Mouse (Mus musculus) thymus, postnatal 25 days (tissue): ENCODE results near the gene Bcl11b.

ENCODE experiments used
- DNase-seq: peaks from one replicate; pipeline ENCODE4 v3.0.0; 2022

The Bcl11b gene

DNA sequence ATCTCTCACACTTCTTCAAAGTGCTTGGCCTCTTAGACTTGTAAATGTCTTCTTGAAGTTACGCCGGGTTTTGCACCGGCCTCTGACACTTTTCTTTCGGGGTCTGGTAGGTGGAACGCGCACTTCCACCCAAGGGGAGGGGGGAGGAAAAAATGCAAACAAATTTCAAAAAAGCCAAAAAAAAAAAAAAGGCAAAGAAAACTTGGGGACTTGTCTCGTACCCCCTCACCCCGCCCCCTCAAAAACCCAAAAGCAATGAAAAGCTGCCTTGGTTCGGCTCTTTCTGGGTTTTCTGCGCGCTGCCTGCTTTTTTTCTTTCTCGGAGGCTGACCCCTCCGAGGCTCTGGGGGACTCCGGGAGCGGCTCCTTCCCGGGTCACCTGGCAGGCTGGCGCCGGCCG, at the start of gene Bcl11b:
Gene Bcl11b (minus strand): TSS at position 120 of the 400 bp plus-strand sequence.
- peak; percentile 57 for DNase-seq

DNA sequence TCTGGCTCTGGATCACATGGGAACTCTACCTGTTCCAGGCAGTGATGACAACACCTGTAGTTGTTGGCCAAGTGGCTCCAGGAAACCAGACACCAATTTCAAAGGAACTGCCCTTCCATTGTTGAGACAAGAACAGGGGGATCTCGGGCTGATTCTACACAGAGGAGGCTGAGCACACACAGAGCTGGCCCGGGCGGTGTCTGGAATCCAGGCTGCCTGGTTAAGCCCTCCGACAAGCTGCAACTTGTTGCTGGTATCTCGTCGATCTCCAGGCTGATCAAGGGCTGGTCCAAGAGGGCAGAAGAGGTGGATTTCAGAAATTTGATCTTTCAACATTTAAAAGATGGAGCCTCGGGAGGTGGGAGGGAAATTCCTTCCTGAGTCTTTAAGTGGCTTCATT, 47.6 kb upstream of the Bcl11b start:
- DNase-seq: no peak

DNA sequence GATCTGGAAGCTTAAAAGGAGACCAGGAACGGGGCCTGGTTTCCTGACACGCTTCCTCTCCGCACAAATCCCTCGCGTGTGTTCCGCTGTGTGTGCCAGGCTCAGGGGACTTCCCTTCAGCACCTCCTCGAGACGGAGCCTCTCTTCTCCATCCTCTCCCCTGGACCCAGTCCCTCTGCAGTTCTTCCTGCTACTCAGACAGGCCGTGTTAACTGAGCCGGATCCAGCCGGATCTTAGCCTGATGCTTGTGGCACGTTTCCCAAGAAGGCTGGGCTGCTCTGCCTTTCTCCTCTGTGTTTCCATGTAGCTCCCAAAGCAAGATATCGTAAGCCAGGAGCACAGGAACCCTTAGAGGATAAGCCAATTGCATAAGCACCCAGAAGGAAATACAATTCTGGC, 46.2 kb upstream of the Bcl11b start:
- DNase-seq: no peak

DNA sequence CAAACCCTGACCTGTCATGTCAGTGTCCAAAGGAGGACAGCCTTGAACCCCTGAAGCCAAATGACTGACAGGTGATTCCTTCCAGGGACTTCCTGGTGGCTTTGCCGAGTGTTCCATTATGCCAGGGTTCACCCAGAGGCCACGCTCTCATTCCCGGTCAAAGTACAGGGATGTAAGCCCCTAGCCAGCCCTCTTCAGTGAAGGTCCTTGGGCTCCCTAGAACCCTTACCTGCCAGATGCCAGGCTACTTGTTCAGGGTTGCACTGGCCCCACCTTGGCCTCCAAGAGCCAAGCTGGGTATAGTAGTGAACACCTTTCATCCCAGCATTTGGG, 38.8 kb upstream of the Bcl11b start:
- DNase-seq: no peak

DNA sequence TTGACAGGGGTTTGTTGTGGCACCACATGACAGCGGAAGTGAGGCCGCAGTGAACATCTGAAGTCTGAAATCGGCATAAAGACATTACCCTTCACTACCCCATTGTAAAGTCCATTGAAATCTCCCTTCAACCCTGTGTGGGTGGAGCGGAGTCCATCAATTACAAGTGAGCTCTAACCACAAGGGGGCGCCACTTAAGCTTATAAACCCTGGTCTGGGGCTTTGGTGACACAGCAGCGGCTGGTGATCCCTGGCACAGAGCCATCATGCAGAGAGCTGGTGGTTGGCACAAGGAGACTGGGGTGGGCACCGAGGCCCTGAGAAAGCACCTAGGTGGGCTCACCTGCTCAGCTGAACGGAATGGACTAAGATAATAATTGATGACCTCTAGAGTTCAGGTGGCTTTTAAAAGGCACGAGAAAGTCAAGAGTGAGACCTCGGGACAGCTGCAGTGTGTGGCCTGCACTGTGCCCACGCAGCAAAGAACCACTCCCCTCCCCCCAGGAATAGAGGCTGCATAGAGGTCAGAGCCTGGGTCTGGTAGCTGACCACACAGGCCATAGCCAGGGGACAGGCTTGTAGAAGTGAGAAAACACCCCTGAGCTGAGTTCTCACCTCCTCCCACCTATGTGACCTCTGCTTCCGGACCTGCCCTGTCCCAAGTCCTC, 38.3 kb upstream of the Bcl11b start:
- DNase-seq: peak; percentile 67

DNA sequence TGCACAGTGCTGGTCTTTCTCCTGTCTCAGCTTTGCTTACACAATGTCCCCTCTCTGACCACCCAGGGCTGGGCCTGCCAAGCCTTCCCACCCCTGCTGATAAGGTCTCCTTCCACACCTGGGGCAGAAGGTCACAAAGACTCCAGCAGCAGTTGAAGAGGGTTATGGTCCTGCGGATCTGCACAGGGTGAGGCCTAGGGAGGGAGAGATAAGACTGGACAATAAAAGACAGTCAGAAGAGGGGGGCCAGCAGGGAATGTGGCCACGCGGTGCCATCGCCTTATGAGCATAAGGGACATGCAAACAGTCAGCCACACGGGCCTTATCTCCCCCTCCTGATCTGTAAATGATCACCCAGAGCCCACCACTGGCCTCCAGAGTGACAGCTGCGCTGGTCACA, 34.0 kb upstream of the Bcl11b start:
- no peak for DNase-seq

DNA sequence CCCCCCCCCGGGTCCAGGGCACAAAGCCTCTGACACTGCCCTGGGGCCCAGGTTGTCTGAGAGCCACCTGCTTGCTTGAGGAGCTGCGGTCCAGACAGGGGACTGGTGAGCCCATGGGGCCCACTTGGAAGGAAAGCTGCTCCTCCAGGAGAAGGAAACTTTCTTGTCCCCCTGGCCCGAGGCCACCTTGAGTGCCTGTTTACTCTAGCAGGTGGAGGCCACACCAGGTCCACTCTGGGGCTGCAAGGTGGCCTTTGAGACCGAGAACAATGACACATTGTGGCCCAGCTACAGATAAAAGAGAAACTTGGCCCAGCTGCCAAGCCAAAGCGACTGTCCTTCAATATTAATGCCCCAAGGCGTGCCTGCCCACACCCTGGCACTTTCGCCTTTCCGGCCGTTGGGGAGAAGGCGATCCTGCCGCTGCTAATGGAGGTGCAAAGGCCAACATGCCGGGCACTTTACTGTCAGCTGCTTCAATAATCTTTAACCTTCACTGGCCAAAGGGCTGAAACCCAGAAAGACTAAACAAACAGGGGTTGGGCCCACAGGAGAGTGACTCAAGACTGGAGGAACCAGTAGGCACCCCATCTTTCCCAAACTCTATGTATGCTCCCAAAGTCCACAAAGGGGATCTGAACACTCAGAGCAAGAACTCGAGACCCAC, 32.1 kb upstream of the Bcl11b start:
- DNase-seq: no peak

DNA sequence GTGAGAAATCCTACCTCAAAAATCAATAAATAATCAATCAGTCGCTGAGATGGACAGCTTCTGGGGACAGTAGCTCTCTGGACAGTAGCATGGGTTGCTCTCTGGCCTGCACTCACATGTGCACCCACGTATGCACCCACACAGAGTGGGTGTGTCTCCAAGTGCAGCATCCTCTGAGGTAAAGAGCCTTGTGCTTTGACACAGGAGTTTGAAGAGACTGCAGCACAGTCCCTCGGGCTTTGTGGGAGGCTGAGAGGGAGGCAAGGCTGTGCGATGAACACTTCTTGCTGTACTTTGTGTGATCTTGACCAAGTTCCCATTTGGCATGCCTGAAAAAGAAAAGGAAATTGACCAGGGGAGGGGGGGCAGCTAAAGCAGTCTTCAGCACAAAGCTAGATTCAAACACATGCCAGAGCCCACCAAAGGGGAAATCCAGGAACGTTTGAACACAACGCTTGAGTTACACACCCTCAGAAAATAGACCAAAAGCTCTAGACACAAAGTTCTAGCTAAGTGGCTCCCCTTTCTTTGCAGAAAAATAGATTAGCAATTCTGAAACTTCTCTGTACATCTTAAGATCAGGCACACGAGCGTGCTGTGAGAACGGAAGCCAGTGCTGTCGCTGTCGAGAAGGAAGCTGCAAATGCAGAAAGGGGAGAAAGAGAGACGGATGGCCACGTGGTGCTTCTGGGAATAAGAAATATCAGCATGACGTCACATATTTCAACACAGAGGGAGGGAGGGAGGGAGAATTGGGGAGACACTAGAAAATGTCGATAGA, 19.6 kb upstream of the Bcl11b start:
- no peak for DNase-seq

DNA sequence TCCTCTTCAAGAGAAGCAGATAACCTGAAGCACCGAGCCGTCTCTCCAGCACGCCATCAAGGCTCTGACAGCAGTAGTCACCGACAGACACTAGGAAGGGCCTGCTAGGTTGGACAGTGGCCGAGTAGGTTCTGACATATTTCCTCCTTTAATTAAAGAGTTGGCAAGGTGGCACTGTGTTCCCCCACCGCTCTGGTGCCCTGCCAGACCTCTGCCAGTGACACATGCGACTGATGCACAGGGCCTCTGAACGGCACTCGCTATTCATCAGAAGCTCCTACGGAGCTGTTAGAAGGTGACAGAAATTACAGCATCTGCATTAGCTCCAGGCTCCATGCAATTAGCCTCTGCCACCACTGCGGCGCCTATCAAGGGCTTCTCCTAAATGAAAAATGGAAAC, 8.6 kb upstream of the Bcl11b start:
- no peak for DNase-seq

DNA sequence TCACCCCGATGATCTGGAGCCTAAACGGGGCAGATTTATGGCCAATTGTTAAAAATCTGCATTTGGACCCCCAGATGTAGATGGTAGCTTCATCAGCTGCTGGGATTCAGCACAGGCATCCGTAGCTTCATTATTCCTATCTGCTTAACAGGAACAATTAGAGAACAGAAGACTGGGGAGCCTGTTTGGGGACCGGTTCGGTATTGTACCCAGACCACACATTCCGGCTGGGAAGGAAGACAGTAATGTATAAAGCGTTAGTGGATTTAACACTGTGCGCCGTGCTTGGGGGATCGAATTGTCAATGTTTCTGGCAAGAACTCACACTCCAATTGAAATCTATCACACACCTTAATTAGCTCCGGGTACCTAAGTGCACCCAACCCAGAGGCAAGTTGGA, 6.9 kb upstream of the Bcl11b start:
- DNase-seq: no peak

DNA sequence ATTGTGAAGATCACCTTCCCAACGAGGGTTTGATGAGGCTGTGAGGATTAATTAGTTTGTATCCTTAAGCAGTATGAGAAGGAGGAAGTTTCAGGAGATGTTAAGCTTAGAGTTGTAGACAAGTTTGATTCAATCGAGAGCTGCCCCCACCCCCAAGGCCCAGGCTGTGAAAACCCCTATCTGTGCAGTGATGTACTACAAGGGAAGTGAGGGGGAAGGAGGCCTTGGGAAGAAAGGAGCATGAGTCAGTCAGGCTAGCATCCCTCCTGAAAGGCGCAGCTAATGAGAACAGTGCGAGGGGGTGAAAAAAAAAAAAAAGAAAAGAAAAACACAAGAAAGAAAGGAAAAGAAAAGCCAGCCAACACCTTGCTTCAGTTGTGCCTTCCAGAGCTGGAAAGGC, 5.8 kb upstream of the Bcl11b start:
- DNase-seq: no peak

DNA sequence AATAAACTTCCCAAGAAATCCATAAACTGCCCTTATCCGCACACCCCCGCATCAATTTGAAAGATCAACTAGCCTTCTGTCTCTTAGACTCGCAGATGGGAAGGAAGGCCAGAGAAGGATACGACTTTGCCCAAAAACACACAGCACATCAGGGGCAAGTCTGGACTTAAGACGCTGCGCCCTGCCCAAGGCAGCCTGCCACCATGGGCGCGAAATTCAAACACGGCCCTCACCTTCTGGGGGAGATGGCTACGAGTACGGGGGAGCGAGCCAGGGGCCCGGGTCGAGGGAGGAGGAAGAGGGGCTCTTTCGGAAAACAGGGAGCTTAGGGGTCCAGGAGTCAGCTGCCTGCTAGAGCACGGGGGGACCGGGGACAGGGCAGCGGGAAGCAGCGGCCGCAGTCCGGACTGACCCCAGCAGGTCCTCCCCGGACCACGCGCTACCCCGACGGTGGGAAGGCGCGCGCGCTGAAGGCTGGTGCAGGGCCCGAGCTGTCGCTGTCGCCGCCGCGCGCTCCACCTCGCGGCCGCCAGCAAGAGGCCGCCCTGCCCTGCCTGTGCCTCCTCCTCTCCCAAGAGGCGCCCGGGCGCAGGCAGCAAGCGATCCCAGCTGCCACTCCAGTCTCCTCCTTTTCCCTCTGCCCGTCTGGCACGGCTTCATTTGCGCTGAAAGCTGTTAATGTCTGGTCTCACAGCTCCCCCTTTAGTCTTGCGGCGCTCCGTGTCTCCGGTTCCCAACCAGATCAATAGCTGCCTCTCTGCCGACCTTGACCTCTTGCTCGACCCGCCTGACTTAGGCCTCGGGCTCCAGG, 2.6 kb upstream of the Bcl11b start:
- DNase-seq: peak; percentile 78

DNA sequence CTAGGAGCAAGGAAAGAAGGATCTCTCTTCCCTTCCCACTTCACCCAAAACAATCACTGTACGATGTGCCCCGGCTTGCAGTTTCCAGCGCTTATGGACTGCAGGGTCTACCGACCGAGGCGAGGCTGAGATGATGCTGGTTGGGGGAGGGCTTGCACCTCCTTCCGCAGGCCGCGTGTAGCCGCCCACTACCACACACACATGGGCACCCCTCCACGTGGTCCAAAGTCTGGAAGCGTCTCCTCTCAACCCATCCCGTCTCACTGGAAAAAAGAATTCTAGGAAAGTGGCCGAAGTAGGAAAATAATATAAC, 2.0 kb upstream of the Bcl11b start:
- DNase-seq: no peak

DNA sequence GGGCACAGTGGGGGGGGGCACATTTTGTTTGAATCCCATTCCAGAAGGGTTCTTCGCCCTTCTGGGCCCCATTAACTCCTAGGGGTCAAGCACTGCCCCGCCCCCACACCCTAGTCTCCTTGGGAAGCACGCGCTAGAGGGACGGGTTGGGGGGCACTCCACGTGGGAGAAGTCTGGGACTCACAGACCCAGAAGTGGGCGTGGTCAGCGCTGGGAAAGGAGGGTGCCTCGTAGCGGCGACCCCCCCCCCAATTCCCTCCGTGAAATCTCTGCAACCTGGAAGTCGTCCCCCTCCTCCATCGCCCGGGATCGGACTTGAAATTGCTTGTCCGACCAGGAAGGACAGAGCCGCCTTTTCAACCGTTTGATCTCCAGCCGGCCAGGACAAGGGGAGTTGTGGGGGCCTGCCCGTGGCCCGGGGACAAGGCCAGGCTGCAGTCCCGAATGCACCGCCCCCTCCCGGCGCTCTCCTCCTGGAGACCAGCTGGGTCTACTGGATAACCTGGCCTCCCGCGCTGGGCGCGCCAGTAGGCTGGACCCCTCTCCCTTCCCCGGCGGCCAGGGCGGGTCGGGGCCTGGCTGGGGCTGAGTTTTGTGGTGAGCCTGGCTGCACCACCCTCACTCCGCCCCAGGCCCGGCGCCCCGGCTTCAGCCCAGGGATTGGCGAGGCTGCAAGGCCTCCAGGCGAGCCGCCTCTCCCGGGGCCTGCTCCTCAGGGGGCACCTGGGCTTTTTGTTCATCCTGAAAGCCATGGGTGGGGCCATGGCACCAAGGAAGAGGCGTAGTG, 1.5 kb upstream of the Bcl11b start:
- DNase-seq: peak; percentile 59

DNA sequence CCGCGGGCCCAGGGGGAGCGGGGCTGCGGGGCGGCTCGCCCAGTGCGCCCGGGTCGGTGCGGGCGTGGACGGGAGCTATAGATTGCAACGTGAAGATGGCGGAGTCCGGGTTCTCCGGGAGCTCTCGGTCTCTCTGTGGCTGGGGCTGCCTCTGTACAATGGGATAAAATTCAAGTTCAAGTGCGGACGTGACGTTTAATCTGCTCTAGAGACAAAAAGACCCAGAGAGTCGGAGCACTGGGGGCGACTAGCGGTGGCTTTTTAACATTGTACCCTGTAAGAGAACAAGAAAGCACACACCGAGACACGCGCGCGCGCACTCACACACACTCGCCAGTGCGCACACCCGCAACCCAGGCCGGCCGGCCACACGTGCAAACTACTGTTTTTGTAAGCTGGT, 526 bp upstream of the Bcl11b start:
- DNase-seq: peak; percentile 93

DNA sequence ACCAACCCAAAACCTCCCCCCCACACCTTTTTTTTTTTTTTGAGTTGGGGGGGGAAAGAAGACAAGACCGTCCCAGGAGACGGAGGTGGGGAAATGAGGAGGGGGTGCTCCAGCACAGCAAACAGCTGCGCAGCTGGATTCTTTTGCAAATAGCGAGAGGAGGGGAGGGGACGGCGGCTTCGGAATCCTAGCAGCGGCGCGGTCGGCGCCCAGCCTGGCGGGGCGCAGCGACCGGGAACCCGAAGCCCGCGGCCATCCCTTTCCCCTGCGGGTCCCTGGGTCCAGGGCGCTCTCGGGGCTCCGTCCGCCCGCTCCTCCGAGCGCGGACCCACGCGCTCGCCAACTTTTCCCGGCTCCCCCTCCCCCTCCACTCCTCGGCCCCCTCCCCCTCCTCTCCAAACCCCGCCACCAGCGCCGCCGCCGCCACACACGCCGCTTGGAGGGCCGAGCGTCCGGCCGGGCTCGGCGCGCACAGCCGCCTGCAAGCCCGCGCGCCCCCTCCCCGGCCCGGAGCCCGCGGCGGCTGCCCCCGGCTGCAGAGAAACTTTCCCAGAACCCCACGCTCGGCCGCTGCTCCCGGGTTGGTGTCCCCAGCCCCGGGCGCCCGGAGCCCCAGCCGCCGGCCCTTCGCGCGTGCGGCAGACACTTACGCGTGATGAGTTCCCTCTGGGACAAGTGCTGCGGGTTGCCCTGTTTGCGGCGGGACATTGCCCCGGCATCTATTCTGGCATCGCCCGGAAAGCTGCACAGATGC, 789 bp downstream of the Bcl11b start:
- peak; percentile 62 for DNase-seq

DNA sequence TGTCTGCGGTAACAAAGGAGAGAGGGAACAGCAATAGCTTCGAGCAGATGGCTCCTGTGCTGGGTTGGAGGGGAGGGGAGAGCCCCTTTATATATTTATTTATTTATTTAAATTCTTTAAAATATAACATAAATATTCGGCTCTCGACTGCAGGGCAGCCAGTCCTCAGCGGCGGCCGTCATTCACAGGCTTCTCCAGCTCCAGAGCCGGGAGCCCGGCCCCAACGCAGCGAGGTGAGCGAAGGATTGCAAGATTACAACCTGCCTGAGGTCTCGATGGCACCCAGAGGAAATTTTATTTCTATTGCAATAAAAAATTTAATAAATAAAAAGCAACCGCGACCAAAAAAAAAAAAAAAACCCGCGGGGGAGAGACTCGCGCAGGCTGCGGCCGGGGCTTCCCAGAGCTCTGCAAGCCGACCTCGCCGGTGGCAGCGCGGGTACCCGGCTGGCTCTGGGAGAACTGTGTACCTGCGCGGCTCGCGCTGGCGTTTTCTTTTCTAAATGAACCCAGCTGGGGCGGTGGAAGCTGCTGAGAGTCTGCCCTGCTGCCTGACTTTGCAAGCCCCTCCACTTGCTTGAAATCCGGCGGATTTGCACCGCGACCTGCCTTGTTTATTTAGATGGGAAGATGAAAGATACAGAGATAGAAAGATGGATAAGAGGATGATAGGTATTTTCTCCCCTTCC, 1.6 kb downstream of the Bcl11b start:
- peak; percentile 74 for DNase-seq

DNA sequence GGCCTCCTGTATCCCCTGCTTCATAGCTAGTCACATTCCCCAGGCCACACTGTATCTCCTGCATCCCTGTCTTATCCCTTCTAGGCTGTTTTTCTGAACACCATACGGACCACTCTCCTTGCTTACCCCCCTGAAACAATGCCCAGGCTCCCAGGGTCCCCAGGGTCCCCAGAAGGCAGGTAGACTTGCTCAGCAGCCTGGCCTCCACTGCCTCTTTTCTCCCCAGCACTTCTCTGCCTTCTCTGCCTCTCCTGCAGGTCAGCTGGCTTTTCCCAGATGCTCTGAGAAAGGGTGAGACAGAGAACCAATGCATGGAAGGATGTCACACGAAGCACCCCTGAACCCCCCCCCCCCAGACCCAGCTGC, 2.7 kb downstream of the Bcl11b start:
- DNase-seq: peak; percentile 61

DNA sequence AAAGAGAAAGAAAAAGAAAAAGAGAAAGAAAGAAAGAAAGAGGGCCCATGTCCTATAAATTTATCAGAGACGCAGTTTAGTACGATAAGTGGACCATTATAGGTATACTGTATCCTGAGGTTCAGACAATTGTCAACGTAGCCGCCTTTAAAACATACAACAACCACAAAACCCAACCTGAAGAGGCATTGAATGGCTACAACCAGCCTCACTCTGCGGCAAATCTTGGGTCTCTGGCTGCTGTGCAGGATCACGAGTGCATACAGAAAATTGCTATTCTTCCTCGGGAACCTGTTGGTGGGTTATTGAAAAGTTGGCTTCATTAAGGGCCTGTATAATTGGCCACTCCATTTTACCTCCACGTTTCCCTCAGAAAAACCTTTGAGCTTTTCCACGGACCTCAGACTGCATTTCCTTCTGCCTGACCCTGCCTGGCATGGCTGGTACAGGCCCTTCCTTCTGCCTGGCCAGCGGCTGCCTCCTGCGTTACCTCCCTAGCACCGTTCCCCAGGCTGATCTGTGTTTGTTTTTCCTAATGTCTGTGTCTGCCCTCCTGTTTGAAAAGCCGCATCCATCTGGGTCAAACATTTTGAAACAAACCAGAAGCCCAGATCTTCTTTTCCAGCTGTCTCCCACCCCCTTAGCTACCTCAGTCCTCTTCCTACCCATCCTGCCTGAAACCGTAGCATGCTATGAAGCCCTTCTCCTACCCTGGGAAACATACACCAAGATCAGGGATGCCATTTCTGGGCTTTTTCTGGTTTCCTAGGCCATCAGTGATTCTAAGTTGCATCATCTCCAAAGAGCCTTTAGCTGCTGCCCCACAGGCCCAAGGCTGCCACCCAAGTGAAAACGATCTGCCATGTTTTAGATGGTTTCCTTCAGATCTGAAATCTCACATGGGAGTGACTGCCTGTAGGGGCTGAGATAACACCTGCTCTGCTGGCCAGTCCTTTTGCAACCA, 3.4 kb downstream of the Bcl11b start:
- peak; percentile 59 for DNase-seq

DNA sequence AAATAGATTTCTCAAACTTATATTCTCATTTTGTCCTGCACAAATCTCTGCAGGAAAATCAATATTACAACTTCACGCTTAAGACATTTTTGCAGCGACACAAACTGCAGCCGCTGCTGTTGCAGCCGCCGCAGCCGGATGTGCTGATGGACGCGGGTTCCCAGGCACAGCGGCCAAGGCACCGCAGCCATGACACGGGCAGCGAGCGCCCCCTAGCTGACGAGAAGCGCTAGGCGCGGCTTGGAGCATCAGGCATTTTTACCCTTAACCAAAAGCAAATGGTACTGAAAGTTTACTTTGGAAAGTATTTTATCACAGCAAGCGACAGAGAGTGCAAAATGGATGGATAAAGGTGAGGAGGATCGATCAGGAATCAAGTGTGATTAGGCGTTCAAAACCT, 4.7 kb downstream of the Bcl11b start:
- DNase-seq: peak; percentile 95
